Mouse (Mus musculus) MEL (cell line): ENCODE results near the gene Doc2g. TPM values are rescaled to one million over a fixed set of nuclear protein-coding genes. Genes with fewer than 3 reads are reported as not detected.
"Not testable (repeated sequence)": the region's sequence is repeated elsewhere in the genome, so short reads cannot be mapped to it uniquely, and the experiment has no call there.

Experiments
- DNase-seq: peaks from one replicate; pipeline ENCODE4 v3.0.0; 2011; ENCODE audit warnings: low read depth, low spot score
- H3K27ac ChIP-seq: 2 replicates; pipeline ENCODE4 v1.5.1; 2012; ENCODE audit warnings: low read depth, mild to moderate bottlenecking, control low read depth, low read length, moderate library complexity; ENCODE audit not compliant: control insufficient read depth
- H3K27me3 ChIP-seq, 2 experiments: fragments of 150-350 bp in 1 of 2; sonication (generic) in 1 of 2; 2 replicates each; pipeline ENCODE4 v1.6.1; 2012; ENCODE audit warnings: low read length in 2 of 2, mild to moderate bottlenecking in 2 of 2, improper control_type of control experiment in 1 of 2, moderate library complexity in 1 of 2; ENCODE audit not compliant: insufficient read depth in 2 of 2, control insufficient read depth in 1 of 2
- H3K36me3 ChIP-seq, 2 experiments: 2 replicates each; pipeline ENCODE4 v1.6.1; 2012 to 2014; ENCODE audit warnings: low read length in 2 of 2, improper control_type of control experiment in 1 of 2, inconsistent platforms in 1 of 2, mild to moderate bottlenecking in 1 of 2; ENCODE audit not compliant: insufficient read depth in 2 of 2, control insufficient read depth in 1 of 2
- H3K4me1 ChIP-seq, 2 experiments: fragments of 150-350 bp in 1 of 2; sonication (generic) in 1 of 2; 2 replicates each; pipeline ENCODE4 v1.6.1; 2012; ENCODE audit warnings: low read length in 2 of 2, improper control_type of control experiment in 1 of 2, mild to moderate bottlenecking in 1 of 2; ENCODE audit not compliant: insufficient read depth in 2 of 2, control insufficient read depth in 1 of 2
- H3K4me3 ChIP-seq, 2 experiments: fragments of 150-350 bp in 1 of 2; sonication (generic) in 1 of 2; 2 replicates each; pipeline ENCODE4 v1.5.1; 2012; ENCODE audit warnings: low read depth in 2 of 2, low read length in 2 of 2, mild to moderate bottlenecking in 2 of 2, moderate library complexity in 2 of 2, control low read depth in 1 of 2, improper control_type of control experiment in 1 of 2; ENCODE audit not compliant: control insufficient read depth in 1 of 2, insufficient read depth in 1 of 2
- H3K79me2 ChIP-seq: 2 replicates; pipeline ENCODE4 v1.6.1; 2012; ENCODE audit warnings: mild to moderate bottlenecking, low read length, moderate library complexity; ENCODE audit not compliant: control insufficient read depth, poor library complexity, insufficient read depth
- H3K9ac ChIP-seq: 2 replicates; pipeline ENCODE4 v1.6.1; 2012; ENCODE audit warnings: low read depth, mild to moderate bottlenecking, control low read depth, low read length, moderate library complexity; ENCODE audit not compliant: control insufficient read depth, poor library complexity, severe bottlenecking
- H3K9me3 ChIP-seq: fragments of 150-350 bp; sonication (generic); replicated peaks from 2 replicates; pipeline ENCODE4 v1.6.1; 2012; ENCODE audit warnings: mild to moderate bottlenecking, low read length, improper control_type of control experiment, moderate library complexity; ENCODE audit not compliant: insufficient read depth
- BHLHE40 ChIP-seq: IDR thresholded peaks from 2 replicates; pipeline ENCODE4 v1.6.1; 2012; ENCODE audit warnings: low read depth, mild to moderate bottlenecking, inconsistent platforms, low read length, improper control_type of control experiment, borderline replicate concordance
- ELF1 ChIP-seq: IDR thresholded peaks from 2 replicates; pipeline ENCODE4 v1.6.1; 2014; ENCODE audit warnings: low read depth, mild to moderate bottlenecking, inconsistent platforms, low read length, improper control_type of control experiment, moderate library complexity
- EP300 ChIP-seq, 2 experiments: IDR thresholded peaks; 2 replicates each; pipeline ENCODE4 v1.6.1; 2011; ENCODE audit warnings: improper control_type of control experiment in 2 of 2, low read length in 2 of 2, low read depth in 1 of 2, mild to moderate bottlenecking in 1 of 2
- GATA1 ChIP-seq: IDR thresholded peaks from 2 replicates; pipeline ENCODE4 v1.6.1; 2011; ENCODE audit warnings: low read depth, low read length, improper control_type of control experiment
- MAZ ChIP-seq: IDR thresholded peaks from 2 replicates; pipeline ENCODE4 v1.6.1; 2012; ENCODE audit warnings: low read depth, mild to moderate bottlenecking, inconsistent platforms, low read length, improper control_type of control experiment
- MEF2A ChIP-seq: IDR thresholded peaks from 2 replicates; pipeline ENCODE4 v1.6.1; 2014; ENCODE audit warnings: low read depth, mild to moderate bottlenecking, inconsistent platforms, low read length, improper control_type of control experiment; ENCODE audit not compliant: poor library complexity, insufficient replicate concordance, severe bottlenecking; ENCODE audit errors: extremely low read depth
- MXI1 ChIP-seq: IDR thresholded peaks from 2 replicates; pipeline ENCODE4 v1.6.1; 2011; ENCODE audit warnings: mild to moderate bottlenecking, low read depth, low read length, improper control_type of control experiment
- MYC ChIP-seq: IDR thresholded peaks from 2 replicates; pipeline ENCODE4 v1.6.1; 2011; ENCODE audit warnings: low read depth, mild to moderate bottlenecking, low read length, improper control_type of control experiment, moderate library complexity
- NELFE ChIP-seq: IDR thresholded peaks from 2 replicates; pipeline ENCODE4 v1.6.1; 2011; ENCODE audit warnings: low read depth, low read length, improper control_type of control experiment
- POLR2A ChIP-seq, 2 experiments: IDR thresholded peaks; 2 replicates each; pipeline ENCODE4 v1.6.1; 2011 to 2012; ENCODE audit warnings: low read length in 2 of 2, mild to moderate bottlenecking in 2 of 2, control low read depth in 1 of 2, improper control_type of control experiment in 1 of 2, low read depth in 1 of 2, moderate library complexity in 1 of 2; ENCODE audit not compliant: control insufficient read depth in 1 of 2, insufficient read depth in 1 of 2, poor library complexity in 1 of 2
- POLR2AphosphoS5 ChIP-seq: IDR thresholded peaks from 2 replicates; pipeline ENCODE4 v1.6.1; 2012; ENCODE audit warnings: low read depth, borderline replicate concordance, mild to moderate bottlenecking, inconsistent platforms, low read length, moderate library complexity, mixed read lengths
- SMC3 ChIP-seq: IDR thresholded peaks from 2 replicates; pipeline ENCODE4 v1.6.1; 2011; ENCODE audit warnings: low read depth, low read length, improper control_type of control experiment
- TBP ChIP-seq: IDR thresholded peaks from 2 replicates; pipeline ENCODE4 v1.8.0; 2011; ENCODE audit warnings: low read depth, low read length, improper control_type of control experiment
- USF1 ChIP-seq: IDR thresholded peaks from 2 replicates; pipeline ENCODE4 v1.6.1; 2014; ENCODE audit warnings: low read depth, mild to moderate bottlenecking, inconsistent platforms, low read length, improper control_type of control experiment, moderate library complexity
- USF2 ChIP-seq, 2 experiments: IDR thresholded peaks; 2 replicates each; pipeline ENCODE4 v1.6.1; 2011 to 2012; ENCODE audit warnings: improper control_type of control experiment in 2 of 2, low read length in 2 of 2, borderline replicate concordance in 1 of 2, inconsistent platforms in 1 of 2, low read depth in 1 of 2, mild to moderate bottlenecking in 1 of 2; ENCODE audit not compliant: insufficient read depth in 1 of 2
- ZC3H11A ChIP-seq: IDR thresholded peaks from 2 replicates; pipeline ENCODE4 v1.6.1; 2012; ENCODE audit warnings: low read depth, mild to moderate bottlenecking, inconsistent platforms, low read length, improper control_type of control experiment
- ZKSCAN1 ChIP-seq: IDR thresholded peaks from 2 replicates; pipeline ENCODE4 v1.6.1; 2012; ENCODE audit warnings: low read depth, mild to moderate bottlenecking, inconsistent platforms, low read length, improper control_type of control experiment, moderate library complexity
- ZMIZ1 ChIP-seq: IDR thresholded peaks from 2 replicates; pipeline ENCODE4 v1.6.1; 2012; ENCODE audit warnings: low read depth, mild to moderate bottlenecking, inconsistent platforms, low read length, improper control_type of control experiment, moderate library complexity
- ZNF384 ChIP-seq: IDR thresholded peaks from 2 replicates; pipeline ENCODE4 v1.6.1; 2012; ENCODE audit warnings: low read depth, mild to moderate bottlenecking, inconsistent platforms, low read length, improper control_type of control experiment
- polyA plus RNA-seq, 2 experiments: library from polyadenylated mRNA; stranded (reverse) in 1 of 2; unstranded in 1 of 2; fragments of >175 nt in 1 of 2; fragments of >200 nt in 1 of 2; gene quantifications; 2 replicates each; pipeline versions ENCODE4 v1.2.1 to v1.2.4; 2012; ENCODE audit warnings: low replicate concordance in 2 of 2, low read depth in 1 of 2; ENCODE audit not compliant: insufficient read length in 2 of 2, insufficient read depth in 1 of 2, missing spikeins in 1 of 2
- total RNA-seq: library from RNA; depleted of rRNA; stranded (reverse); fragments of 300-350 nt; gene quantifications from 2 replicates; pipeline ENCODE4 v1.2.3, GENCODE M21; 2012

Doc2g gene
- total and polyA plus RNA-seq, 3 experiments = 9.9 to 16.0 TPM; not detected in 1

- peaks cover 3 to 4% of the 10 kb centered on the region in 2 experiments; a peak in 1 of 4 replicates for H3K4me1 ChIP-seq
- 0 out of 4 replicates have a peak, but pooled peaks cover 0 to 2% of the 10 kb centered on the region in 2 experiments for H3K27me3 ChIP-seq
- no peak overlapping the region for H3K4me3 ChIP-seq
- no peak for TF ChIP-seq EP300 (IDR thresholded peaks at IDR 0.05; ENCODE audit: low read depth in 1 of 2, low read length in 2 of 2)
- TF ChIP-seq BHLHE40 = no peak
- no peak for TF ChIP-seq MXI1
- no peak for TF ChIP-seq MEF2A
- no peak for TF ChIP-seq ZNF384
- TF ChIP-seq SMC3 = no peak
- TF ChIP-seq ZKSCAN1 = no peak
- no peak for TF ChIP-seq NELFE
- no peak for TF ChIP-seq USF1
- no peak for TF ChIP-seq MAZ
- TF ChIP-seq ELF1 = no peak
- no peak for TF ChIP-seq MYC
- no peak for TF ChIP-seq POLR2A (IDR thresholded peaks at IDR 0.05; ENCODE audit: control insufficient read depth in 1 of 2, insufficient read depth in 1 of 2, low read depth in 1 of 2, low read length in 2 of 2, poor library complexity in 1 of 2)
- no peak for TF ChIP-seq POLR2AphosphoS5
- no peak for TF ChIP-seq USF2 (IDR thresholded peaks at IDR 0.05; ENCODE audit: borderline replicate concordance in 1 of 2, insufficient read depth in 1 of 2, low read depth in 1 of 2, low read length in 2 of 2)
- TF ChIP-seq TBP = no peak
- no peak for TF ChIP-seq ZMIZ1
- no peak for TF ChIP-seq GATA1
- TF ChIP-seq ZC3H11A = no peak
- 0 out of 4 replicates have a peak, but pooled peaks cover 0 to 3% of the 10 kb centered on the region in 2 experiments for H3K36me3 ChIP-seq
- H3K27ac ChIP-seq = no peak overlapping the region
- H3K79me2 ChIP-seq = no peaks in the 10 kb centered on the region
- no peak for DNase-seq
- H3K9me3 ChIP-seq = no peaks in the 10 kb centered on the region
- no peak overlapping the region for H3K9ac ChIP-seq
Observed at GRCm38 (mm10) chr19:3960211-3960610, 42.9 kb upstream of the Doc2g start.

- not testable (repeated sequence) for H3K9ac ChIP-seq, DNase-seq, H3K27ac ChIP-seq, H3K79me2 ChIP-seq, H3K36me3 ChIP-seq, H3K9me3 ChIP-seq, H3K4me3 ChIP-seq, H3K4me1 ChIP-seq, H3K27me3 ChIP-seq
Observed at GRCm38 (mm10) chr19:3961805-3962204, 41.3 kb upstream of the Doc2g start.
